Mouse (Mus musculus) bone marrow, adult 2 months (tissue): ENCODE measurements at regions not wholly inside any gene's neighbourhood (a gene's known extent, or its start where the extent isn't known, plus 50 kb on each side); places are given as distances from the start of the nearest gene placed in this dataset.

Experiments
- CTCF ChIP-seq: fragments of 200-500 bp; IDR thresholded peaks from 2 replicates; pipeline ENCODE4 v1.5.1; 2011; ENCODE audit warnings: low read length, control low read depth; ENCODE audit not compliant: control insufficient read depth, insufficient read depth
- POLR2A ChIP-seq: fragments of 200-500 bp; IDR thresholded peaks from 2 replicates; pipeline ENCODE4 v1.6.1; 2011; ENCODE audit warnings: low read depth, mild to moderate bottlenecking, control low read depth, low read length, borderline replicate concordance; ENCODE audit not compliant: control insufficient read depth

DNA sequence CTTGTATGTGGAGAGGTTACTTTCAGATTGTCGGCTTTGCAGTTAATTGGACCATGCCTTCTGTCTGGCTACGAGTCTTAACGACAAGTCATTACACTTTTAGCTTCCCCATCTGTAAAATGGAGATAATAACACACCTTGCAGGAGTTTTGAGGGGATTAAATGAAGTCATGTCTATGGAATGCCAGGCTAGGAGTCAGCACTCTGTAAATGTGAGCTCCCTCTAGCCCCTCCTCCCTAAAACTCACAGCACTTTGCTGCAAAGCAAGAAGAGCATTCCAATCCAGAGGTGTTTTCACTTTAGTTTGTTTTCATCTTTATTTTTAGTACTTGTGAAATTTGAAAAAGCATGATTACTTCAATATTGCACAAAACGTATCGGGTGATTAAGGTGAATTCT, 287.7 kb upstream of the Maf start:
- TF ChIP-seq CTCF (no peak), POLR2A (no peak)
